Mouse (Mus musculus) embryonic facial prominence, embryonic 14.5 days (tissue): ENCODE measurements at regions not wholly inside any gene's neighbourhood (a gene's known extent, or its start where the extent isn't known, plus 50 kb on each side); places are given as distances from the start of the nearest gene placed in this dataset.

Source experiments
- ATAC-seq: fragments of 200-750 bp; cut with Nextera tagmentation; 2 replicates; pipeline ENCODE4 v1.8.0; 2017; ENCODE audit warnings: low read depth, moderate number of reproducible peaks, moderate TSS enrichment
- DNase-seq: peaks from one replicate; pipeline ENCODE4 v3.0.0-alpha.2; 2015; ENCODE audit warnings: low spot score
- H3K27ac ChIP-seq: fragments of 300-500 bp; sonication (generic); replicated peaks from 2 replicates; pipeline ENCODE4 v1.5.1; 2014; ENCODE audit warnings: low read depth, mild to moderate bottlenecking, low read length, moderate library complexity
- H3K27me3 ChIP-seq: fragments of 300-500 bp; sonication (generic); replicated peaks from 2 replicates; pipeline ENCODE4 v1.6.1; 2014; ENCODE audit warnings: low read length; ENCODE audit not compliant: control insufficient read depth, insufficient read depth
- H3K36me3 ChIP-seq: fragments of 300-500 bp; sonication (generic); 2 replicates; pipeline ENCODE4 v1.6.1; 2014; ENCODE audit warnings: low read length, mixed read lengths; ENCODE audit not compliant: control insufficient read depth, insufficient read depth
- H3K4me1 ChIP-seq: fragments of 300-500 bp; sonication (generic); 2 replicates; pipeline ENCODE4 v1.6.1; 2014; ENCODE audit warnings: antibody characterized with exemption, low read length; ENCODE audit not compliant: control insufficient read depth, insufficient read depth
- H3K4me2 ChIP-seq: fragments of 300-500 bp; sonication (generic); 2 replicates; pipeline ENCODE4 v1.6.1; 2014; ENCODE audit warnings: low read depth, mild to moderate bottlenecking, low read length, moderate library complexity, mixed read lengths
- H3K4me3 ChIP-seq: fragments of 300-500 bp; sonication (generic); 2 replicates; pipeline ENCODE4 v1.5.1; 2014; ENCODE audit warnings: low read depth, mild to moderate bottlenecking, low read length
- H3K9ac ChIP-seq: fragments of 300-500 bp; sonication (generic); 2 replicates; pipeline ENCODE4 v1.6.1; 2014; ENCODE audit warnings: low read depth, mild to moderate bottlenecking, low read length, moderate library complexity, mixed read lengths
- H3K9me3 ChIP-seq: fragments of 300-500 bp; sonication (generic); 2 replicates; pipeline ENCODE4 v1.6.1; 2016; ENCODE audit warnings: low read length; ENCODE audit not compliant: control insufficient read depth
- WGBS: fragments of 180-500 bp; shearing (Covaris S2); extraction: QIAGEN DNeasy Blood & Tissue Kit; methylation state at CpG from one replicate; pipeline ENCODE4 v1.1.7; 2014; 5-methylcytosine and 5-hydroxymethylcytosine counted together

DNA sequence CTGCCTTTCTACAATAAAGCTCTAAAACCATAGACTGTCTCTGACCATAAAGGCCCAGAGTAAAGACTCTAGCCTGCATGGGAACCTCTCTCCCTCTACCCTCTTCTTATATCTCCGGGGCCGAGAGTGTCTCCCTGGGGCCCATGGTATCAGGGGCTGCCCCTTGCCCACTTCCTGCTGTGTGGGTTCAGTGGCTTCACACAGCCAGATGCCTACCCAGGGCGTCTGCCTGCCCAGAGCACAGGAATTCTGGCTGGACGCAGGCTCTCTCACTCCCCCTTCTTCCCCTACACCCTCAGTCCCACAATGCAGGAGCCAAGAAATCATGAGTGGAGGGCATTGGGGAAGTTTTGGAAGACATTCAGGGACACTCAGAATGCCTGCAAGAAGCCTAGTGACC, 150.8 kb downstream of the Bod1 start:
- Histone ChIP-seq H3K4me3 (no peak overlapping the region), H3K27ac (no peak overlapping the region), H3K4me1 (no peaks in the 10 kb centered on the region), H3K9ac (no peak overlapping the region), H3K9me3 (no peaks in the 10 kb centered on the region), H3K36me3 (no peaks in the 10 kb centered on the region), H3K4me2 (no peak overlapping the region), H3K27me3 (no peaks in the 10 kb centered on the region)
- ATAC-seq (no peak), DNase-seq (no peak)
- 78% methylated on average over 4 of the region's 4 CpGs for WGBS

DNA sequence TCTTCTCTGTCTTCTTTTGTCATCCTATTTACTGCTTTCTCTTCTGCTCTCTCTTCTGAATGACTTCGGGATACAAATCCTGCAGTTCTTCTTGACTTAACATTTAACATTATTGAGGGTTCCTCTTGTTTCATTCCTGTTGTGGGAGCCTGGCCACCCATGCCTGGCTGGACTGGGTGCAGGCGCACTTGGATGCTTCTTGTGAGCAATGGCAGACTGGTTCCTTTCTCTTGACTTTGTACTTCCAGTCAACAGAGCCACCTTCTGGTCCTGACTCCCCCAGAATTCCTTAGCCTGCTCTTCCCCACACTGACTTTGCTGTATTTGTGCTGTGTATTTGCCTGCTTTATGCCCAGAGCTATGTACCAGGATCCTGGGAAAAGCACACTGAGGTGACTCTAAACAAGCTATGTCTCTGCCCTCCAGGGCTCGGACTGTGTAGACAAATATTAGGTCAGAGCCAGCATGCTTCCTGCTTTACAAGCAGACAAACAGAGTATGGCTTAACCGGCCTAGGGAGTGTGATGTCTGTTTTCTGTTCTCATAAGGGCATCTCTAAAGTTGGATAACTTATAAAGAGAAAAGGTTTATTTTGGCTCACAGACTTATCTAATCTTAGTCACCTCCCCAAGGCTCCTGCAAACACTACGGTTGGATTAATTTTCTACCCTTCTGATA, 133.5 kb upstream of the Stc2 start:
- WGBS: 72% methylated on average over 5 of the region's 5 CpGs
- no peaks in the 10 kb centered on the region for H3K4me1 ChIP-seq
- no peak for ATAC-seq

DNA sequence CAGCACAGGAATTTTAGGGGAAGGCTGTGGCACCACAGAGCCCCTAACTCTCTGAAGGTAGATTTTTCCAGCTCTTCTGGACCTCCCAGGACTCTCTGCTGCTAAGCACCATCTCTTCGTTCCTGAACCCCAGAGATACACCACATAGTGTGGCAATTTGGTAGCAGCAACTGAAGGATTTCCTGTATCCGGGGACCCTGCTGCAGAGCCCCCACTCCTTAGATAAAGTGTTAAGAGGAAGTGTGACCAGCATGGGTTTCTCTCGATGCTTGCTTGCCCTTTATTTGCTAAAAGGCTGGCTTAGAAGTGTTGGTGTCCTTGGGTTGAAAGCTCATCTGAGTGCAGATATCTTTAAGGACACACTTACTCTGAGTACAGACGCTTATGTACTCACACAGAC, 115.6 kb upstream of the Stc2 start:
- 69% methylated on average over 4 of the region's 4 CpGs for WGBS
- ATAC-seq (no peak), DNase-seq (no peak)
- no peak overlapping the region for H3K27ac ChIP-seq
- no peaks in the 10 kb centered on the region for H3K4me1 ChIP-seq
- no peaks in the 10 kb centered on the region for H3K36me3 ChIP-seq
- H3K9ac ChIP-seq: no peak overlapping the region
- no peaks in the 10 kb centered on the region for H3K9me3 ChIP-seq
- no peak overlapping the region for H3K4me2 ChIP-seq
- H3K4me3 ChIP-seq: no peak overlapping the region
- no peaks in the 10 kb centered on the region for H3K27me3 ChIP-seq

More for the DNA sequence above, 133.5 kb upstream of the Stc2 start:
- Histone ChIP-seq H3K4me3 (no peak overlapping the region), H3K36me3 (no peaks in the 10 kb centered on the region), H3K4me2 (no peak overlapping the region), H3K27ac (no peak overlapping the region), H3K27me3 (no peaks in the 10 kb centered on the region), H3K9ac (no peak overlapping the region), H3K9me3 (no peaks in the 10 kb centered on the region)
- DNase-seq: no peak

DNA sequence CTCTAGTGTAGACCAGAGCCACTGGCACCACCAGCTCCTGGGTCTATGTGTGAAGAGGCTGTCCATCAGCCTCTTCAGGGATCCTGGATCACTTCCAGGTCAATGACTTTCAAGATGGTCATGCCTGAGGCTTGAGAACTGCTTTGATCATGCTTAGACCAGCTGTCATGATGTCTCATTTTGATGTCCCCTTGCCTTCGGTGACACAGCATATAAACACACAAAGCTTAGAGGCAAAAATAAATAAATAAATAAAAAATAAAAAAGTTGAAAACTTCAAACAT, 111.1 kb upstream of the Stc2 start:
- no peaks in the 10 kb centered on the region for H3K9me3 ChIP-seq
- no peak overlapping the region for H3K4me2 ChIP-seq
- no peaks in the 10 kb centered on the region for H3K36me3 ChIP-seq
- ATAC-seq (no peak), DNase-seq (no peak)
- no peak overlapping the region for H3K27ac ChIP-seq
- H3K4me1 ChIP-seq: no peaks in the 10 kb centered on the region
- H3K27me3 ChIP-seq: no peaks in the 10 kb centered on the region
- H3K4me3 ChIP-seq: no peak overlapping the region
- WGBS: 63% methylated on average over 1 of the region's 1 CpGs
- no peak overlapping the region for H3K9ac ChIP-seq

DNA sequence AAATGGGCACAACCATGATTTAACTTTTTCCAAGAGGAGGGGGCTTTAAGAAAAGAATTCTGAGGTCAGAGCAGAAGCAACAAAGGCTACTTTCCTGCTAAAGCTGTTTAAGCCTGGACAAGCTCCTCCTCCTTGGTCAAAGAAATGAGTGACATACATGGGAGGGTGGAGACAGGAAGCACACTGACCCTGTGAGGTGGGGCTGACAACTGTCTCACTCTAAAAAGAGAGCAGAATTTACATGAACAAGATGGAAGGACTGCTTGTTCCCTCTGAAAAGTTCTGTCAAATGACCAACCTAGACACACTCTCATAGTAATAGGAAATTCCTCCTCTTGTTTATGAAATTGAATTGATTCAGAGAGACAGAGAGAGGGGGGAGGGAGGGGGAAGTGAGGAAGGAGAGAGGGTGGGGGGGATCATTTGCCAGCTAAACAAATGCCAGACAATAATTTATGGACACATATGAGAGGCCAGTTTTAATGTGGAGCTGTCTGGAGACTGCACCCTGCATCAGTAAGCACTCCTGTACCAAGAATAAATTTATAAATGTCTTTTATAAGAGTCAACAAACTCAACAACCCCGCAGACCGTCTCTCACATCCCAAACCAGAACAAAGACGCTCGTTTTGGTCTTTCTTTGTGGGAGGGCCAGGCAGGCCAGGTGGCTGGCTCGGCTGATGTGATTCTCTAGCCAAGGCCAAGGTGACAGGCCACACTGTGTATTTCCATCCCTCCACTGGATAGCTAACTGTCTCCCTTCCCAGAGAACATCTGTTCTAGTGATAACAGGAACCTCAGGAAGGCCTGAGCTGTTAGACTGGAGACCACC, 110.6 kb upstream of the Stc2 start:
- ATAC-seq: no peak

DNA sequence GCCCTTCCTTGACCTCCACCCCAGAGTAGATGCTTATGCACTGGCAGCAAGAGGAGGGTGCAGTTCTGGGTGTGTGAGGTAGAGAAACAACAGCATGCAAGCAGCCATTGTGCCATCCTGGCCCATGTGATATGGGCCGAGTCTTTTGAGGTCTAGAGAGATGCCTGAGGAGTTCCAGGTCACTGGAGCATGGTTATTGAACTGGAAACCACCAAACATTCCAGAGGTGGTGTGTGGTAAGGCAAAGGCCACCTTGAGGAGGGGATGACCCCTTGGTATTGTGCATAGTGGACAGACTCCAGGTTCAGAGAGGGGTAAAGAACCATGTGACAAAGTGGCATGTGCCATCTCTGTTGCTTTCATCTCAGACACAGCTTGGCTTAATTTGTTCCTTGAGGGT, 107.9 kb upstream of the Stc2 start:
- no peak overlapping the region for H3K9ac ChIP-seq
- DNase-seq (no peak), ATAC-seq (no peak)
- no peaks in the 10 kb centered on the region for H3K9me3 ChIP-seq
- 59% methylated on average over 1 of the region's 1 CpGs for WGBS
- no peak overlapping the region for H3K4me3 ChIP-seq
- no peaks in the 10 kb centered on the region for H3K36me3 ChIP-seq
- H3K4me1 ChIP-seq: no peaks in the 10 kb centered on the region
- H3K27me3 ChIP-seq: no peaks in the 10 kb centered on the region
- H3K4me2 ChIP-seq: no peak overlapping the region
- H3K27ac ChIP-seq: no peak overlapping the region

More for the DNA sequence above, 110.6 kb upstream of the Stc2 start:
- no peaks in the 10 kb centered on the region for H3K4me1 ChIP-seq
- 69% methylated on average over 5 of the region's 5 CpGs for WGBS
- no peaks in the 10 kb centered on the region for H3K27me3 ChIP-seq
- no peak overlapping the region for H3K9ac ChIP-seq
- H3K4me2 ChIP-seq: no peak overlapping the region
- no peaks in the 10 kb centered on the region for H3K36me3 ChIP-seq
- H3K27ac ChIP-seq: no peak overlapping the region
- no peak overlapping the region for H3K4me3 ChIP-seq
- DNase-seq: no peak
- no peaks in the 10 kb centered on the region for H3K9me3 ChIP-seq

DNA sequence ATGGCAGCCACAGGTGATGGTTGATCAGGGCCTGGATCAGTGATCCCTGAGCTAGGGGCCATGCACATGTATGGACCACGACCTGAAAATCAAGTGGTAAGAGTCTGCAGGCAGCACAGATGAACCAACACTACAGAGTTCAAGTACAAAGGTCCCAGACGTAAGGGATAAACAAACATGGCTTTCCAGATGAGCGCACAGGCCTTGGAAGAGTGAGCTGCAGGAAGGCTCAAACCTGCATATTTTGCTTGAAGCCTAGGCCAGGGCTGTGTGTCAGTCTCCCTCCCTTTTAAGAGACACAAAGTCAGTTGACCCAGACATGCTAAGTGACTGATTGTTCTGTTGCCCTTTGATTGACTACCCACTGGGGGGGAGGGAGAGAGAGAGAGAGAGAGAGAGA, 107.2 kb upstream of the Stc2 start:
- no peaks in the 10 kb centered on the region for H3K36me3 ChIP-seq
- WGBS: 53% methylated on average over 3 of the region's 3 CpGs

DNA sequence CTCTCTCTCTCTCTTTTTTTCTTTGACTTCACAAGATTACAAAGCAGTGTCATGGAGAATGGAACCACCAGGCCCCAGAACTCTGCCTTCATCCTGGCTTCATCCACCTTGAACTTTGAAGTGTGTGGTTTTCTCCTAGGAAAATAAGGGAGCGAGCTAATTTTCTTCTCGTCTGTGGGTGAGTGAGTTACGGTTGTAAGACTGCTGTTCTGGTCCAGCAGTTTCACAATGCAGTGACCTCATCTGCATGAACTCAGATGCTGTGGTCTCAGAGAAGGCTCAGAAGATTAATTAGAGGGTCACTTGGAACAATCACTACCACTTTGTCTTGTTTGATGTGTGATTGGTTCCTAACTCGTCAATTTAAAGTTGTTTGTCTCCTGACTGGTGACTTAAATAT, 103.1 kb upstream of the Stc2 start:
- WGBS: 65% methylated on average over 4 of the region's 4 CpGs
- no peak overlapping the region for H3K27ac ChIP-seq
- no peaks in the 10 kb centered on the region for H3K27me3 ChIP-seq
- no peak for ATAC-seq
- no peak for DNase-seq
- H3K4me3 ChIP-seq: no peak overlapping the region
- H3K36me3 ChIP-seq: no peaks in the 10 kb centered on the region
- H3K9me3 ChIP-seq: no peaks in the 10 kb centered on the region
- H3K9ac ChIP-seq: no peak overlapping the region
- H3K4me1 ChIP-seq: no peaks in the 10 kb centered on the region
- no peak overlapping the region for H3K4me2 ChIP-seq

More for the DNA sequence above, 107.2 kb upstream of the Stc2 start:
- H3K9ac ChIP-seq: no peak overlapping the region
- H3K27ac ChIP-seq: no peak overlapping the region
- no peaks in the 10 kb centered on the region for H3K27me3 ChIP-seq
- no peak for DNase-seq
- no peak overlapping the region for H3K4me2 ChIP-seq
- no peaks in the 10 kb centered on the region for H3K4me1 ChIP-seq
- H3K9me3 ChIP-seq: no peaks in the 10 kb centered on the region
- no peak overlapping the region for H3K4me3 ChIP-seq
- no peak for ATAC-seq
